Mouse (Mus musculus) midbrain, postnatal 0 days (tissue): ENCODE results near the gene Gm9970. TPM values are rescaled to one million over a fixed set of nuclear protein-coding genes. Genes with fewer than 3 reads are reported as not detected.
"Not testable (repeated sequence)": the region's sequence is repeated elsewhere in the genome, so short reads cannot be mapped to it uniquely, and the experiment has no call there.

Experiments used
- ATAC-seq: fragments of 200-750 bp; cut with Nextera tagmentation; 2 replicates; pipeline ENCODE4 v1.8.0; 2017; ENCODE audit warnings: moderate number of reproducible peaks, mild to moderate bottlenecking, moderate TSS enrichment, moderate library complexity; ENCODE audit not compliant: low FRiP score
- DNase-seq: peaks from one replicate; pipeline ENCODE4 v3.0.0-alpha.2; 2015; ENCODE audit warnings: low spot score
- H3K27ac ChIP-seq: fragments of 300-500 bp; sonication (generic); 2 replicates; pipeline ENCODE4 v1.5.1; 2014; ENCODE audit warnings: low read depth, mild to moderate bottlenecking, low read length, mixed read lengths
- H3K27me3 ChIP-seq: fragments of 300-500 bp; sonication (generic); 2 replicates; pipeline ENCODE4 v1.6.1; 2014; ENCODE audit warnings: low read length, control low read depth, mixed read lengths; ENCODE audit not compliant: insufficient read depth
- H3K36me3 ChIP-seq: fragments of 300-500 bp; sonication (generic); 2 replicates; pipeline ENCODE4 v1.6.1; 2014; ENCODE audit warnings: low read length, control low read depth, mixed read lengths; ENCODE audit not compliant: insufficient read depth
- H3K4me1 ChIP-seq: fragments of 300-500 bp; sonication (generic); 2 replicates; pipeline ENCODE4 v1.6.1; 2014; ENCODE audit warnings: mild to moderate bottlenecking, control low read depth, antibody characterized with exemption, low read length, mixed read lengths; ENCODE audit not compliant: insufficient read depth
- H3K4me2 ChIP-seq: fragments of 300-500 bp; sonication (generic); 2 replicates; pipeline ENCODE4 v1.6.1; 2014; ENCODE audit warnings: low read depth, mild to moderate bottlenecking, low read length, mixed read lengths; ENCODE audit not compliant: poor library complexity, severe bottlenecking
- H3K4me3 ChIP-seq: fragments of 300-500 bp; sonication (generic); 2 replicates; pipeline ENCODE4 v1.5.1; 2014; ENCODE audit warnings: low read depth, mild to moderate bottlenecking, low read length, moderate library complexity
- H3K9ac ChIP-seq: fragments of 300-500 bp; sonication (generic); replicated peaks from 2 replicates; pipeline ENCODE4 v1.6.1; 2014; ENCODE audit warnings: mild to moderate bottlenecking, low read length, moderate library complexity, mixed read lengths; ENCODE audit not compliant: poor library complexity, severe bottlenecking
- H3K9me3 ChIP-seq: fragments of 300-500 bp; sonication (generic); 2 replicates; pipeline ENCODE4 v1.6.1; 2016; ENCODE audit warnings: low read length, control low read depth
- CTCF ChIP-seq: IDR thresholded peaks from 2 replicates; pipeline ENCODE4 v1.5.1; 2016; ENCODE audit warnings: antibody characterized with exemption, mild to moderate bottlenecking
- WGBS: fragments of 180-500 bp; shearing (Covaris S2); extraction: QIAGEN DNeasy Blood & Tissue Kit; methylation state at CpG from one replicate; pipeline ENCODE4 v1.1.7; 2014; 5-methylcytosine and 5-hydroxymethylcytosine counted together
- polyA plus RNA-seq: library from polyadenylated mRNA; unstranded; fragments of >200 nt; fragmentation: Nextera tagmentation; extraction: Ambion mirVana; gene quantifications from 2 replicates; pipeline ENCODE4 v1.2.1, GENCODE M21; 2015
- total RNA-seq: library from RNA; depleted of rRNA; stranded (reverse); fragments of >200 nt; gene quantifications from 2 replicates; pipeline ENCODE4 v1.2.3, GENCODE M21; 2014

Gm9970 gene
- total and polyA plus RNA-seq, 2 experiments from 2014 or later: 0.93 TPM; not detected in 1

- no peak; the same call in 1 of the 2 replicates for TF ChIP-seq CTCF
- Histone ChIP-seq H3K4me3 (peak within 1 kb of the TSS; percentile 98), H3K27ac (peak within 1 kb of the TSS; percentile 96), H3K9ac (peak within 1 kb of the TSS; percentile 90), H3K9me3 (no peaks in the 10 kb centered on the region), H3K4me2 (peak within 1 kb of the TSS; percentile 78), H3K4me1 (no peaks in the 10 kb centered on the region), H3K27me3 (no peaks in the 10 kb centered on the region), H3K36me3 (no peaks in the 10 kb centered on the region)
- DNase-seq: peak; percentile 98
- under 1% methylated on average over 69 of the region's 70 CpGs for WGBS
- peak; percentile 95 for ATAC-seq
Observed at GRCm38 (mm10) chr5:31220448-31221303, 20.4 kb downstream of the Gm9970 start, which contains the start of gene Ppm1g. Ppm1g (minus strand) TSS chr5:31220687.

GRCm38 (mm10) chr5:31219911-31220447, 21.1 kb downstream of the Gm9970 start:
- H3K36me3 ChIP-seq: no peaks in the 10 kb centered on the region
- peak; percentile 71 for ATAC-seq
- H3K27ac ChIP-seq: peak overlapping the region; percentile 96
- H3K9ac ChIP-seq: peak overlapping the region; percentile 90
- H3K4me3 ChIP-seq: peak overlapping the region; percentile 98
- under 1% methylated on average over 30 of the region's 40 CpGs for WGBS
- no peaks in the 10 kb centered on the region for H3K9me3 ChIP-seq
- H3K4me1 ChIP-seq: no peaks in the 10 kb centered on the region
- no peaks in the 10 kb centered on the region for H3K27me3 ChIP-seq
- peak overlapping the region; percentile 78 for H3K4me2 ChIP-seq
- peak; percentile 61 for DNase-seq
- TF ChIP-seq CTCF: no peak; the same call in 1 of the 2 replicates

- ATAC-seq: no peak
- TF ChIP-seq CTCF: no peak
- Histone ChIP-seq H3K4me3 (peak overlapping the region; percentile 98), H3K4me1 (no peaks in the 10 kb centered on the region), H3K9me3 (no peaks in the 10 kb centered on the region), H3K27me3 (no peaks in the 10 kb centered on the region), H3K36me3 (no peaks in the 10 kb centered on the region), H3K4me2 (peak overlapping the region; percentile 78), H3K9ac (peak overlapping the region; percentile 90), H3K27ac (peak overlapping the region; percentile 96)
- no peak for DNase-seq
- WGBS: 2% methylated on average over 11 of the region's 11 CpGs
Observed at GRCm38 (mm10) chr5:31219474-31219873, 21.6 kb downstream of the Gm9970 start.

- H3K4me1 ChIP-seq: no peaks in the 10 kb centered on the region
- ATAC-seq (no peak), DNase-seq (peak; percentile 46)
- TF ChIP-seq CTCF: peak; percentile 66
- peak overlapping the region; percentile 98 for H3K4me3 ChIP-seq
- H3K9me3 ChIP-seq: no peaks in the 10 kb centered on the region
- no peak overlapping the region for H3K27ac ChIP-seq
- peak overlapping the region; percentile 39; the same call in 1 of the 2 replicates for H3K9ac ChIP-seq
- H3K27me3 ChIP-seq: no peaks in the 10 kb centered on the region
- peak overlapping the region; percentile 78 for H3K4me2 ChIP-seq
- WGBS: 1% methylated on average over 2 of the region's 2 CpGs
- H3K36me3 ChIP-seq: no peaks in the 10 kb centered on the region
Observed at GRCm38 (mm10) chr5:31219070-31219469, 22.0 kb downstream of the Gm9970 start.

- Histone ChIP-seq H3K27me3 (no peaks in the 10 kb centered on the region), H3K27ac (no peak overlapping the region), H3K4me2 (no peak overlapping the region), H3K9ac (no peak overlapping the region), H3K4me1 (no peaks in the 10 kb centered on the region), H3K36me3 (no peaks in the 10 kb centered on the region), H3K4me3 (no peak overlapping the region), H3K9me3 (no peaks in the 10 kb centered on the region)
- no peak; the same call in 1 of the 2 replicates for TF ChIP-seq CTCF
- no peak for DNase-seq
- WGBS: 67% methylated on average over 7 of the region's 7 CpGs
- no peak for ATAC-seq
Observed at GRCm38 (mm10) chr5:31218294-31218693, 22.7 kb downstream of the Gm9970 start.

- H3K4me3 ChIP-seq, H3K4me2 ChIP-seq, H3K27me3 ChIP-seq, H3K9me3 ChIP-seq, H3K27ac ChIP-seq, H3K4me1 ChIP-seq, H3K9ac ChIP-seq, ATAC-seq, DNase-seq, H3K36me3 ChIP-seq: not testable (repeated sequence)
- WGBS: 95% methylated on average over 6 of the region's 6 CpGs
Observed at GRCm38 (mm10) chr5:31216554-31216953, 24.5 kb downstream of the Gm9970 start.
